In the genomic region with DNA sequence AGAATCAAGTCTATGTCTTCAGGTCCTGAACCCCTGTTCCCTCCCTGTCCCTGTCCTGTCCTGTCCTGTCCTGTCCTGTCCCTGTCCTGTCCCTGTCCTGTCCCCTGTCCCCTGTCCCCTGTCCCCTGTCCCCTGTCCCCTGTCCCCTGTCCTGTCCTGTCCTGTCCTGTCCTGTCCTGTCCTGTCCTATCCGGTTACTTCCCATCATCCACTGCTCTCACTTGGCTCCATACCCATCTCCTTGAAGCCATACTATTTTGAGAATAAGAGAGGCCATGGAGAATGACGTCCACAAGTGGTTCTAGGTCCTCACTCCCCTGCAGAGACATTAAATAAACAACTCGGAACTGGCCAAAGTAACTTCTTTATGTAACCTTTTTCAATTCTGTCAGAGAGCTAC, we compare ENCODE assay signal across 29 mouse cellular contexts. TPM values are rescaled to one million over a fixed set of nuclear protein-coding genes. Genes with fewer than 3 reads are reported as not detected.
DNase-seq lines count a peak whose midpoint lies in the region; ATAC-seq and TF ChIP-seq lines count a peak whose summit lies in the region.
"Had no signal": no experiment of that assay in that cellular context is flagged by ENCODE, and none has a peak within 500 bp of the region (broad histone marks: within the 10 kb centered on the region; RNA-seq: fewer than 3 reads in every experiment).

No protein-coding gene starts in this region.

- H3K9ac ChIP-seq in heart, embryonic 12.5 days = no peak overlapping the region
- no peak overlapping the region for H3K9ac ChIP-seq in heart, postnatal 0 days (replicated peaks; ENCODE audit: low read depth, low read length)
- H3K9ac ChIP-seq: embryonic facial prominence, embryonic 13.5 days; embryonic facial prominence, embryonic 15.5 days; forebrain, embryonic 12.5 days had no signal

- no peaks in the 10 kb centered on the region for H3K36me3 ChIP-seq in heart, embryonic 12.5 days
- H3K36me3 ChIP-seq in heart, postnatal 0 days (replicated peaks; ENCODE audit: control insufficient read depth, insufficient read depth, low read length) = no peaks in the 10 kb centered on the region
- H3K36me3 ChIP-seq: embryonic facial prominence, embryonic 13.5 days; embryonic facial prominence, embryonic 15.5 days; forebrain, embryonic 10.5 days; forebrain, embryonic 12.5 days; G1E had no signal

- no peaks in the 10 kb centered on the region for H3K9me3 ChIP-seq in heart, embryonic 12.5 days (replicated peaks)
- H3K9me3 ChIP-seq in heart, postnatal 0 days (replicated peaks; ENCODE audit: control insufficient read depth, low read length) = no peaks in the 10 kb centered on the region
- H3K9me3 ChIP-seq: embryonic facial prominence, embryonic 13.5 days; embryonic facial prominence, embryonic 15.5 days; forebrain, embryonic 10.5 days; forebrain, embryonic 12.5 days; G1E had no signal

- no peak overlapping the region for H3K4me2 ChIP-seq in heart, embryonic 12.5 days
- no peak overlapping the region for H3K4me2 ChIP-seq in heart, postnatal 0 days (ENCODE audit: low read depth, low read length)
- H3K4me2 ChIP-seq: embryonic facial prominence, embryonic 13.5 days; embryonic facial prominence, embryonic 15.5 days; forebrain, embryonic 12.5 days had no signal

- no peak for TF ChIP-seq CTCF in heart, postnatal 0 days (IDR thresholded peaks at IDR 0.05; ENCODE audit: low read depth)

- H3K4me1 ChIP-seq in heart, embryonic 12.5 days (replicated peaks) = peaks cover 6% of the 10 kb centered on the region
- H3K4me1 ChIP-seq in heart, postnatal 0 days (ENCODE audit: control insufficient read depth, insufficient read depth) = no peaks in the 10 kb centered on the region
- H3K4me1 ChIP-seq: embryonic facial prominence, embryonic 13.5 days; embryonic facial prominence, embryonic 15.5 days; forebrain, embryonic 12.5 days had no signal

- intact Hi-C loops in heart, postnatal 25 days (cut with DNase I) = no loop called here

- no peaks in the 10 kb centered on the region for H3K27me3 ChIP-seq in heart, embryonic 12.5 days (replicated peaks)
- no peaks in the 10 kb centered on the region for H3K27me3 ChIP-seq in heart, postnatal 0 days (ENCODE audit: control insufficient read depth, insufficient read depth, low read length)
- H3K27me3 ChIP-seq: CH12.LX; embryonic facial prominence, embryonic 13.5 days; embryonic facial prominence, embryonic 15.5 days; forebrain, embryonic 12.5 days; Patski had no signal

- WGBS in heart, embryonic 12.5 days = 55% methylated on average over 3 of the region's 3 CpGs
- 30% methylated on average over 3 of the region's 3 CpGs for WGBS in heart, postnatal 0 days

- H3K27ac ChIP-seq in heart, embryonic 12.5 days (ENCODE audit: poor library complexity, severe bottlenecking) = no peak overlapping the region
- H3K27ac ChIP-seq in heart, postnatal 0 days (ENCODE audit: low read depth) = peak overlapping the region; percentile 27; the same call in 1 of the 2 replicates
- H3K27ac ChIP-seq: embryonic facial prominence, embryonic 13.5 days; embryonic facial prominence, embryonic 15.5 days; forebrain, embryonic 10.5 days; forebrain, embryonic 12.5 days had no signal

- DNase-seq in heart, adult 11 months = peak; percentile 90
- no peak for DNase-seq in heart, postnatal 25 days (ENCODE audit: low spot score)
- DNase-seq in heart, adult 8-10 months (ENCODE audit: low spot score) = peak; percentile 34
- DNase-seq in heart, postnatal 0 days (ENCODE audit: low spot score) = no peak
- no peak for DNase-seq in heart, postnatal 4 days
- DNase-seq in lung, postnatal 25 days (ENCODE audit: low spot score) = peak; percentile 45
- DNase-seq in lung, postnatal 14 days = no peak
- DNase-seq: adrenal gland, adult 8-10 months; adrenal gland, postnatal 14 days; adrenal gland, postnatal 36 days; B cell, adult 2 months; cerebellum, adult 11-12 months; cerebellum, adult 2 months; cerebellum, adult 9-10 months; cerebellum, postnatal 10 days; cerebellum, postnatal 25 days; embryo, embryonic 11 days had no signal

- no peak for ATAC-seq in heart, embryonic 12.5 days (ENCODE audit: insufficient number of reproducible peaks, low FRiP score)
- ATAC-seq in heart, postnatal 0 days (ENCODE audit: insufficient read depth, low read depth) = peak; percentile 62
- ATAC-seq: activated CD4-positive, CD25-positive, alpha-beta regulatory T cell, adult 4 months; CD4-positive, CD25-positive, alpha-beta regulatory T cell, adult 4 months; forebrain, embryonic 14.5 days; Patski had no signal

- H3K4me3 ChIP-seq in heart, embryonic 12.5 days = no peak overlapping the region
- H3K4me3 ChIP-seq in heart, postnatal 0 days (ENCODE audit: low read depth, low read length) = no peak overlapping the region
- H3K4me3 ChIP-seq: embryonic facial prominence, embryonic 13.5 days; embryonic facial prominence, embryonic 15.5 days; erythroblast, embryonic 14.5 days; forebrain, embryonic 10.5 days; forebrain, embryonic 12.5 days had no signal

- TF ChIP-seq EP300 in heart, postnatal 0 days (IDR thresholded peaks at IDR 0.05; ENCODE audit: low read depth) = no peak

RNA-seq across cellular contexts. Expression of a gene that starts 10.7 kb away (rescaled TPM):
- total RNA-seq in heart, postnatal 25 days (2021) = 1 to 10 TPM; 1.9 to 2.7 TPM
- 1 to 10 TPM; 1.9 to 2.6 (median 2.3) TPM for total RNA-seq in heart, adult 8-10 months (2022)
- polyA plus RNA-seq in heart, embryonic 12.5 days (2016; fragmentation: Nextera tagmentation; extraction: Ambion mirVana) = 6.8 and 7.1 TPM in 2 replicates
- total RNA-seq in heart, postnatal 0 days (2014; rRNA removed; ENCODE audit: low replicate concordance) = 16.2 and 28.2 TPM in 2 replicates
- 7.3 and 9.7 TPM in 2 replicates for polyA plus RNA-seq in heart, postnatal 0 days (2015; fragmentation: Nextera tagmentation; extraction: Ambion mirVana)
- 1 to 10 TPM; 4.9 to 6.0 TPM for total RNA-seq in heart, postnatal 4 days (2021)
- polyA plus RNA-seq: erythroblast, embryonic 14.5 days; G1E had no signal

Comparison
In these comparisons a context has a peak if more than half of its experiments do, and no peak if none do; other contexts are left out.
1. DNase-seq: peak in heart, adult 11 months (single experiment), heart, adult 8-10 months (single experiment) and lung, postnatal 25 days (single experiment); none in heart, postnatal 25 days (single experiment), heart, postnatal 0 days (single experiment), heart, postnatal 4 days (single experiment) and lung, postnatal 14 days (single experiment).